Mouse (Mus musculus): ENCODE data around the gene Uggt1.

DNA sequence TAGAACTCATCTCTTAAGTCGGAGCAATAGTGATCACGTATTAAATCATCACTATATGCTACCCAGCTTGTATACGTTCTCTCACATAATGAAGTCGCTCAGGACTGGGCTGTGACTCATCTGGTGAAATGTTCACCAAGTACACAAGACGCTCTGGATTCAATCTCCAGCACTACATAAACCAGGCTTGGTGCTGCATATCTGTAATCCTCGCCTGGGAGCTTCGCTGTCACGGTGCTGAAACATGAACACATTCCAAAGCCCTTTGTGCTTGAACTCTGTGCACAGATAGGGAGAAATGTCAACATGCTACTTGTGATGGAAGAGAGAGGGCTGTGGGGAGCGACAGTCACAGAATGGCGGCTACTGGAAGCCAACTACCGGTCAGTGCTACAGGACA, 52.6 kb downstream of the Uggt1 start:
- TF ChIP-seq EP300 (IDR thresholded peaks at IDR 0.05) (no peak), CTCF (IDR thresholded peaks at IDR 0.05) (no peak)

All from lung, postnatal 0 days (tissue).